Mouse (Mus musculus) stomach, embryonic 14.5 days (tissue): ENCODE data around the gene Mllt1. TPM values are rescaled to one million over a fixed set of nuclear protein-coding genes. Genes with fewer than 3 reads are reported as not detected.

ENCODE experiments used
- ATAC-seq: fragments of 200-750 bp; cut with Nextera tagmentation; 2 replicates; pipeline ENCODE4 v1.8.0; 2017; ENCODE audit warnings: low read depth, moderate TSS enrichment; ENCODE audit not compliant: insufficient number of reproducible peaks, insufficient read depth, low FRiP score
- H3K27ac ChIP-seq: fragments of 300-500 bp; sonication (generic); 2 replicates; pipeline ENCODE4 v1.5.1; 2014; ENCODE audit warnings: mild to moderate bottlenecking, low read length, moderate library complexity, mixed read lengths
- H3K27me3 ChIP-seq: fragments of 300-500 bp; sonication (generic); 2 replicates; pipeline ENCODE4 v1.6.1; 2014; ENCODE audit warnings: low read length, control low read depth, mixed read lengths; ENCODE audit not compliant: control insufficient read depth, insufficient read depth
- H3K36me3 ChIP-seq: fragments of 300-500 bp; sonication (generic); 2 replicates; pipeline ENCODE4 v1.6.1; 2014; ENCODE audit warnings: mild to moderate bottlenecking, control low read depth, low read length, moderate library complexity, mixed read lengths; ENCODE audit not compliant: control insufficient read depth, insufficient read depth
- H3K4me1 ChIP-seq: fragments of 300-500 bp; sonication (generic); 2 replicates; pipeline ENCODE4 v1.6.1; 2014; ENCODE audit warnings: low read length, control low read depth, mixed read lengths; ENCODE audit not compliant: control insufficient read depth, insufficient read depth
- H3K4me2 ChIP-seq: fragments of 300-500 bp; sonication (generic); replicated peaks from 2 replicates; pipeline ENCODE4 v1.6.1; 2014; ENCODE audit warnings: low read depth, low read length, control low read depth
- H3K4me3 ChIP-seq: fragments of 300-500 bp; sonication (generic); 2 replicates; pipeline ENCODE4 v1.5.1; 2014; ENCODE audit warnings: low read depth, low read length, control low read depth
- H3K9ac ChIP-seq: fragments of 300-500 bp; sonication (generic); replicated peaks from 2 replicates; pipeline ENCODE4 v1.6.1; 2014; ENCODE audit warnings: low read depth, mild to moderate bottlenecking, control low read depth, low read length, moderate library complexity, mixed read lengths
- H3K9me3 ChIP-seq: fragments of 300-500 bp; sonication (generic); 2 replicates; pipeline ENCODE4 v1.6.1; 2016; ENCODE audit warnings: low read depth, low read length, control low read depth; ENCODE audit not compliant: control insufficient read depth
- WGBS: fragments of 180-500 bp; shearing (Covaris S2); extraction: QIAGEN DNeasy Blood & Tissue Kit; methylation state at CpG from one replicate; pipeline ENCODE4 v1.1.7; 2014; 5-methylcytosine and 5-hydroxymethylcytosine counted together
- polyA plus RNA-seq: library from polyadenylated mRNA; unstranded; fragments of >200 nt; fragmentation: Nextera tagmentation; extraction: Ambion mirVana; gene quantifications from 2 replicates; pipeline ENCODE4 v1.2.1, GENCODE M21; 2014

The Mllt1 gene
- polyA plus RNA-seq, 1 experiment from 2014 or later = 26.8 TPM

DNA sequence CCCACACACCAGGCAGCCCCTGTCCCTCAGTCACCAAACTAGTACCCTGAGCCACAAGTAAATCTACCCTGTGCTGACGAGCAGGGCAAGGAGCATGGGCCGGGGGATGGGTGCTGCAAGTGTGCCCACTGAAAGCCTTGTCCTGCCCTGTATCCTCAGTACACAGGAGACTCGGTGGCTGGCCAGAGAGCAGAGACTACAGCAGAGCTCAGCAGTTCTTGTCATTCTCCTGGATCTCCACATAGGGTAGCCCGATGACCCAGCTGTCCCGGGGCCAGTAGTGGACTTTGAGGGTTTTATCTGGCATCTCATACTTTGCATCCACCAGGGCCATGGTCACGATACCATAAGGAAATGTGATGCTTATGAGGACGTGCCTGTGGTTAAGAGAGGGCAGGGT, 19.7 kb upstream of the Mllt1 start:
- Histone ChIP-seq H3K4me3 (no peak overlapping the region), H3K36me3 (no peaks in the 10 kb centered on the region), H3K4me2 (no peak overlapping the region), H3K9ac (no peak overlapping the region), H3K27me3 (no peaks in the 10 kb centered on the region), H3K27ac (no peak overlapping the region), H3K4me1 (no peaks in the 10 kb centered on the region), H3K9me3 (no peaks in the 10 kb centered on the region)
- WGBS = 78% methylated on average over 7 of the region's 7 CpGs
- ATAC-seq = no peak

DNA sequence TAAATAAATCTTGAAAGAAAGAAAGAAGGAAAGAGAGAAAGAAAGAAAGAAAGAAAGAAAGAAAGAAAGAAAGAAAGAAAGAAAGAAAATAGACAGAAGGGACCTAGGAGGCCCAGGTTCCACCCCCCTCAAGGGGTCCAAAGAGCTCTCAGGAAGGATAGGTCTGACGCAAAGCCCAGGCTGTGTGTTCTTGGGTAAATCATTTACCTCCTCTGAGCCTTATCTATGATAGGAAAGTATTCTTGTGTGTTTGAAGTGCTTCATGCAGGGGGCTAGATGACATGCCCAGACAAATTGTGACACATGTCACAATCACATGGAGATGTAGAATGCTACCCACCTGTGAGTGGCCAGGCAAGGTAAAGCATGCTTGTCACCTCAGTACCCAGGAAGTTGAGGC, 17.4 kb upstream of the Mllt1 start:
- Histone ChIP-seq H3K9me3 (no peaks in the 10 kb centered on the region), H3K36me3 (no peaks in the 10 kb centered on the region), H3K4me2 (no peak overlapping the region), H3K27me3 (no peaks in the 10 kb centered on the region), H3K9ac (no peak overlapping the region), H3K4me1 (no peaks in the 10 kb centered on the region), H3K27ac (no peak overlapping the region), H3K4me3 (no peak overlapping the region)
- WGBS = 83% methylated on average over 1 of the region's 1 CpGs
- ATAC-seq = no peak

DNA sequence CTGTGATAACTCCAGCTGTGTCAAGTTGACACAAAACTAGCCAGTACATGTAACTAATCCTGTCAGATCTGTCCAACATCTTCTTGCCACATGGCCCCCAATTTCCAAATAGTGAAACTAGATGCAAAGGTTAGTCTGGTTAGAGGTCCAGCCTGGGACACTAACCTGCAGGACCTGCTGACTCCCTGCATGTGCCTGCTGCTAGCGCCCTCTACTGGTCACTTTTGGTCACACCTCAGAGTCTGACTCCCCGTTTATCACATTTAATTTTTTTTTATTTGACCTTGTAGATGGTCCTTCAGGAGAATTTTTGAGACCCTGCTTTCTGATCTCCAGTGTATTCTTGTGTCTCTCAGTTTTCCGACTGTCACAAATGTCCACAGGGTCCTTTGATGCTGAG, 15.7 kb upstream of the Mllt1 start:
- Histone ChIP-seq H3K4me1 (no peaks in the 10 kb centered on the region), H3K4me2 (no peak overlapping the region), H3K27ac (no peak overlapping the region), H3K4me3 (no peak overlapping the region), H3K9ac (no peak overlapping the region), H3K36me3 (no peaks in the 10 kb centered on the region), H3K9me3 (no peaks in the 10 kb centered on the region), H3K27me3 (no peaks in the 10 kb centered on the region)
- ATAC-seq = no peak
- WGBS = 19% methylated on average over 3 of the region's 3 CpGs

DNA sequence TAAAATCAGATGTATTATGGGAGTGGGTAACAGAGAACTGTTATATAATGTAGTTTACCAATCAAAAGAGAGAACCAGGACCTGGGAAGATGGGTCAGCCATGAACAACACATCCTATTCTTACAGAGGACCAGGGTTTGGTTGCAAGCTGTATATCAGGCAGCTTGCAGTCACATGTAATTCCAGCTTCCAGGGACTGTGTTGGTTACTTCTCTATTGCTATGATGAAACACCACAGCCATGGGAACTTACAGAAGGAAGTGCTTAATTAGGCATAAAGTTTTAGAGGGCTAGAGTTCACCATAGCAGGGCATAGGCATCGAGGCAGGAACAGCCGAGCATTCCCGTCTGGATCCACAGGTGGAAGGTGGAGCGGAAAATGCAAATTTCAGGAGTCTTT, 3.5 kb upstream of the Mllt1 start:
- no peak for ATAC-seq
- no peak overlapping the region for H3K4me3 ChIP-seq
- H3K9me3 ChIP-seq = no peaks in the 10 kb centered on the region
- H3K27me3 ChIP-seq = no peaks in the 10 kb centered on the region
- H3K4me1 ChIP-seq = peaks cover 8% of the 10 kb centered on the region; the same call in 1 of the 2 replicates
- H3K36me3 ChIP-seq = no peaks in the 10 kb centered on the region
- H3K27ac ChIP-seq = no peak overlapping the region
- WGBS = 82% methylated on average over 4 of the region's 4 CpGs
- H3K4me2 ChIP-seq = no peak overlapping the region
- no peak overlapping the region for H3K9ac ChIP-seq

DNA sequence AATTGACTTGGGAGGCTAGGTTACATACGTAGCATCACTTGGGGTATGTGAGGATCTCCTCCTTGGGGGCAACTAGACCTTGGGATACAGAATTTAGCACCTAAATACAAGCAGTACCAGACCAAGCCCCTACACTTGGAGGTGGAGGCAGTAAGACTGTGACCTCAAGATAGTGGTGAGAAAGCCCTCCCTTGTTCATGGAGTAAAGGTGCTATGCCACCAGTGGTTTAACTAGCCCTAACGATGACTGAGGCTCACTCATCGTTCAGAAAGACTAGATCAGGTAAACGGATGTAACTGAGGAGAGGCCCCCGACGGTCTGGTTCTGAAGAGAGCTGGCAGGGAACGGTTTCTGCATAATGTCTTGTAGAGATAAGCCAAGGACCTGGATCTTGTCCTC, 1.5 kb upstream of the Mllt1 start:
- H3K36me3 ChIP-seq = no peaks in the 10 kb centered on the region
- H3K4me3 ChIP-seq = no peak overlapping the region
- no peak overlapping the region for H3K9ac ChIP-seq
- H3K27ac ChIP-seq = no peak overlapping the region
- H3K27me3 ChIP-seq = no peaks in the 10 kb centered on the region
- H3K4me2 ChIP-seq = no peak overlapping the region
- ATAC-seq = no peak
- peaks cover 11% of the 10 kb centered on the region; the same call in 1 of the 2 replicates for H3K4me1 ChIP-seq
- 87% methylated on average over 7 of the region's 7 CpGs for WGBS
- no peaks in the 10 kb centered on the region for H3K9me3 ChIP-seq

DNA sequence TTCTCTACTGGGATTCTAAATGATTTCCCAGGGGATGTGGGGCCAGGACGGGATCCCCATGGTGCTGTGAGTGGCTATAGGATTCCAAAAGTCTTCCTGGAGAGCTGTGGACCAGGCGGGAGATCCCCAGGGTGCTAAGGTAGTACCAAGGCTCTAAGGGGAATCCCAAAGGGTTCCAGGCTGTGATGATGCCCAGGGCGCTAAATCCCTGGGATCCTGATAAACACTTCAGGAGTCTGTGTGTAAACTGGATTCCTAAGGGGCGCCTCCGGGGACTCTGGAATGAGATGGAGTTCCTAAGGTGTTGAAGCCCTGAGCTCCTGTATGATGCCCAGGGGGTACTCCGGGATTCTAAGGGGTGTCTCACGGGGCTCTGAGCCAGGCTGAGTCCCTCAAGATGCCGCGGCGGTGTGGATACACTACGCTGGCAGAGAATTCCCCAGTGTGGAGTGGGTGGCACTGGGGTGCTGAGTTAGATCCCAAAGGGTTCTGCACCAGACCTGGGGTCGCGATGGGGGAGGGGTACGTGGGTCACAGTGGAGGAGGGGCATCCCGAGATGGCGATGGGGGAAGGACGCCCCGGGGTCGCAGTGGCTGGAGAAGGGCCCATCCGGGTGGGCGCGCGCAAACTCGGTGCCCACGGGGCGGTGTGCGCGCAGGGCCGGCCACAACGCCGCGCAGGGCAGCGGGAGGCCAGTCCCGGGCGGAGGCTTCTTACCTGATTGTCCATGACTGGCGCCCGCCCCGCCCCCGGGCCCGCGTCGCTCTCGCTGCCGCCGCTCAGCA, 477 bp downstream of the Mllt1 start:
- H3K27ac ChIP-seq = peak overlapping the region; percentile 52; the same call in 1 of the 2 replicates
- H3K4me2 ChIP-seq = peak overlapping the region; percentile 83
- under 1% methylated on average over 39 of the region's 45 CpGs for WGBS
- peak; percentile 34 for ATAC-seq
- H3K36me3 ChIP-seq = no peaks in the 10 kb centered on the region
- peaks cover 11% of the 10 kb centered on the region; the same call in 1 of the 2 replicates for H3K4me1 ChIP-seq
- H3K9me3 ChIP-seq = no peaks in the 10 kb centered on the region
- H3K9ac ChIP-seq = peak overlapping the region; percentile 92
- H3K4me3 ChIP-seq = peak overlapping the region; percentile 94
- H3K27me3 ChIP-seq = no peaks in the 10 kb centered on the region

DNA sequence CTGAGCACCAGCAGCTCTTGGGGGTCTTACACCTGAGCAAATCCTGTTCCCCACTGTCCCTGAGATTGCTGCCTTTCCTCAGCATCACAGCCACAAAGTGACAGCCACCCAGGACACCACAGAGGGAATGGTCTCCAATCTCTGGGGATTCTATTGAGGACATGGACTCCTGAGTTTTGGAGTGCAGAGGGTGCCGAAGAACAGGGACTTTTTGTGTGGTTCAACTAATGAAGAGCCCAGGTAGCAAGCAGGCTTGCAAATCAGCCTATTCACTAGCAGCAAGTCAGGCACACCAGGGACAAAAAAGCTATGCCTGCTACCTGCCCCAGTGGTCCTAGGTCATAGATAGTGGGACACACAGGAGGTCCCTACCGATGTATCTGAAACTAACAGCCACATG, 1.8 kb downstream of the Mllt1 start:
- 91% methylated on average over 2 of the region's 2 CpGs for WGBS
- Histone ChIP-seq H3K27ac (no peak overlapping the region), H3K9me3 (no peaks in the 10 kb centered on the region), H3K4me1 (peaks cover 11% of the 10 kb centered on the region; the same call in 1 of the 2 replicates), H3K4me2 (0 out of 2 replicates have a peak overlapping the region, but pooled peaks have one; percentile 83), H3K4me3 (no peak overlapping the region), H3K36me3 (no peaks in the 10 kb centered on the region), H3K9ac (no peak overlapping the region), H3K27me3 (no peaks in the 10 kb centered on the region)
- ATAC-seq = no peak

DNA sequence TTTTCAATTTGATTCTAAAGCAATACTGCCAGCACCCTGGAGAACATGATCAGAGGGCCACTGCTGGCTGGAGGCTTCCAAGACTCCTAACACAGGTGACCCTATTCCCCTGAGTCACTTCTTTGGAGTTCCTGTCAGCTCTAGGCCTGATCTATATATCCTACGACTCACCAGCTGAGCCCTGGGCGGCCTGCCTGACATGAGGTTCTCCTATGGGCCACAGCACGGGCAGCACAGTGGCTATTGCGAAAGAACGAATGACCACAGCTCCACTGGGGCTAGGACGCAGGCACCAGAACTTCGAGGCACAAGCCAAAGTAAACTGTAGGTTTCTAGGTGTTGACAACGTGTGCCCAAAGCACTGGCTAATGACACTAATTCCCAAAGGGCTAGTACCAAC, 5.2 kb downstream of the Mllt1 start:
- Histone ChIP-seq H3K27ac (no peak overlapping the region), H3K4me3 (no peak overlapping the region), H3K4me2 (no peak overlapping the region), H3K27me3 (no peaks in the 10 kb centered on the region), H3K9ac (no peak overlapping the region), H3K9me3 (no peaks in the 10 kb centered on the region), H3K36me3 (peaks cover 14% of the 10 kb centered on the region), H3K4me1 (peaks cover 11% of the 10 kb centered on the region; the same call in 1 of the 2 replicates)
- ATAC-seq = no peak
- 84% methylated on average over 8 of the region's 8 CpGs for WGBS

DNA sequence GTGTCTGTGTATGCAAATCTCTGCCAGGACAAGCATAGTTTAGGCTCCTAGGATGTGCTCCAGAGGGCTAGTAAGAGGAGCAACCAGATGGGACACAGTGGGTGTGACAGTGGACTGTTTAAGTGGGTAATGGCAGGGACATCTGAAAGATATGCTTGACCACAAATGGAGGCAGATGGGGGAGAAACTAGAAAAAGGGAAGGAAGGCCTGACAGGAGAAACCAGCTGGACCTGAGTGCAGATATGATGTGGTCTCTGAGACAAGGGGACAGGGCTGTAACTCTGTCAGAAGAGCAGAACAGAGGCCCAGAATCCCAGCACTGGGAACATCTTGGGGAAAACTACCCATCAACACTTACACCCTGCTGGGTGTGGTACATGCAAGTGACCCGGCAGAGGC, 5.7 kb downstream of the Mllt1 start:
- no peak for ATAC-seq
- 83% methylated on average over 1 of the region's 1 CpGs for WGBS
- H3K27me3 ChIP-seq = no peaks in the 10 kb centered on the region

More for the DNA sequence above, 5.7 kb downstream of the Mllt1 start:
- no peak overlapping the region for H3K9ac ChIP-seq
- H3K36me3 ChIP-seq = peaks cover 15% of the 10 kb centered on the region
- H3K4me3 ChIP-seq = no peak overlapping the region
- no peak overlapping the region for H3K27ac ChIP-seq
- peaks cover 11% of the 10 kb centered on the region; the same call in 1 of the 2 replicates for H3K4me1 ChIP-seq
- no peaks in the 10 kb centered on the region for H3K9me3 ChIP-seq
- H3K4me2 ChIP-seq = no peak overlapping the region
